Mouse (Mus musculus) bone marrow macrophage, adult 2 months (primary cell): ENCODE data around the gene Sft2d1. TPM values are rescaled to one million over a fixed set of nuclear protein-coding genes. Genes with fewer than 3 reads are reported as not detected.
A peak's percentile ranks its signal among the peaks of the same experiment; 100 is the strongest.

ENCODE experiments used
- H3K27ac ChIP-seq: 2 replicates; pipeline ENCODE4 v1.5.1; 2012; ENCODE audit warnings: low read depth, low read length; ENCODE audit not compliant: insufficient read depth
- H3K4me1 ChIP-seq: 2 replicates; pipeline ENCODE4 v1.6.1; 2012; ENCODE audit warnings: low read length; ENCODE audit not compliant: control insufficient read depth, insufficient read depth
- H3K4me3 ChIP-seq: 2 replicates; pipeline ENCODE4 v1.5.1; 2012; ENCODE audit warnings: mild to moderate bottlenecking, low read length, moderate library complexity; ENCODE audit not compliant: insufficient read depth
- CTCF ChIP-seq: IDR thresholded peaks from 2 replicates; pipeline ENCODE4 v1.5.1; 2012; ENCODE audit warnings: low read depth, mild to moderate bottlenecking, low read length, moderate library complexity
- POLR2A ChIP-seq: IDR thresholded peaks from 2 replicates; pipeline ENCODE4 v1.6.1; 2012; ENCODE audit warnings: mild to moderate bottlenecking, low read depth, low read length, borderline replicate concordance
- polyA plus RNA-seq: library from polyadenylated mRNA; stranded (reverse); fragments of >200 nt; gene quantifications from 2 replicates; pipeline ENCODE4 v1.2.4, GENCODE M21; 2012; ENCODE audit not compliant: missing spikeins, insufficient read depth, insufficient read length

The Sft2d1 gene
- polyA plus RNA-seq, 1 experiment: 161 TPM

DNA sequence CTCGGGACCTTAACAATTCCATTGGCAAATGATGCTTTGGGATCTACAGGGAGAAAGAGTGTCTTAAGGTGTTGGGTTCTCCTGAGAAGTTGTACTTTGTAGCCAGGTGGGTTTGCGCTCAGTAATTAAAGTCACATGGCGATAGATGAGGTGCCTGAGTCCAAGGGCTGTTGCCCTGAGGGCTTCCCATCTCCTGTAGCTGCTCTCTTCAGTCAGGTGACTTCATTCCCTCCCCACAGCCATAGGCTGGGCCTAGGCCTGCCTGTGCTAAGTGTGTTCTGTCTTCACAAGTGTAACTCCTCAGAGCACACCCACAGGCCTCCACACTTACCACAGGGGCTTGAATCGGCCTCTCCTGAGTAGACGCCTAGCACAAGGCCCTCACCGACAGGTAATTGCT, 46.6 kb downstream of the Sft2d1 start:
- no peak overlapping the region for H3K27ac ChIP-seq
- TF ChIP-seq POLR2A (no peak), CTCF (no peak)

DNA sequence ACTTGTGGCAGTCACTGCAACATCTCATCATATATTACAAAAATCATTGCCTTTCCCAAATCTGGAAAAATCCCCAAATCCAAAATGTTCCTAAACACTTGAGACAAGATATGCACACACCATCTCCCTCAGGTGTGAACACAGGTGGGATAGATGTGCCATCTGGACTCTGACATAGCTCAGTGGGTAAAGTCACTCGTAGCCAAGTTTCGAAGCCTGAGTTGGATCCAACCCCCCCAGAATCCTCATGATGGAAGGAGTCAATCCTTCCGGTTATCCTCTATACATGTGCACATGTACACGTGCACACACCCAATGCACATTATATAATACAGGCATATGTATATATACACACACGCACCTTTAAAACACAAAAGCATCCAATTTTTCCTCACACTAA, 50.0 kb downstream of the Sft2d1 start:
- Histone ChIP-seq H3K4me1 (peaks cover 2% of the 10 kb centered on the region; the same call in 1 of the 2 replicates), H3K4me3 (no peak overlapping the region), H3K27ac (no peak overlapping the region)
- TF ChIP-seq POLR2A (no peak), CTCF (no peak)

More for the DNA sequence above, 46.6 kb downstream of the Sft2d1 start:
- Histone ChIP-seq H3K4me1 (peaks cover 2% of the 10 kb centered on the region; the same call in 1 of the 2 replicates), H3K4me3 (no peak overlapping the region)

DNA sequence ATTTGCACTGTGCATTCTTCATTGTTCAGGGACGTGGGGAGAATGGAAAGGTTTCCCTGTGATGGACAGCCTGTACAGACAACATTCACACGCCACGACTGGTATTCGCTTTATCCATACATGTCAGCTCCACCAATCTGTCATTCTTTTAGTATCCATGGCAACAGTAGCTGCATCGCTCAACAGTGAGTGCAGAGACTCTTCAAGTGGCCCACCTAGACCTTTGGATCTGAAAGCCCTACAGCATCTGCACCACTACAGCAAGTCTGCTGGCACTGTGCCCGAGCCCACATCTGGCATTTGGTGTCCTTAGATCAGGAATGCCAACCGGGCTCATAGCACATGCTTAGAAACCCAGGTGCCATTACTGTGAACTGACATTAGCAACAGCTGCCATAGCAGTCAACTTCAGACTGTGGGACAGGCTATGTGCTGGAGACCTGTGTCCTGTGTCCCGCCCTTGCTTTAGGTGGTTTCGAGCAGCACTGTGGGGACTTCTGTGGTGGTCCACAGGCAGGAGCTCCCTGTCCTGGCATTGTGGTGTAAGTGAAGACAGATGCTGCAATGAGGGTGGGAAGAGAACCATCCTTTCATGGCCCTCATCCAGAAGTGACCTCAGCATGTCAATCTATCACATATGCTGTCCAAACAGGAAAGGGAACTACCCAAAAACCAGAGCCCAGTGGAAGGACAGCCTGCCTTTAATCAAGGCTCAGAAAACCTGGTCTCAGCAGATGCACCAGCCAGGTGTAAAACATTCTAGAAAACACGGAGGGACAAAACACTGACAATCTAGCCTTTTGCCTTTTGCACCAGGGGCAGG, 50.6 kb downstream of the Sft2d1 start:
- Histone ChIP-seq H3K4me1 (peaks cover 2% of the 10 kb centered on the region; the same call in 1 of the 2 replicates), H3K4me3 (no peak overlapping the region), H3K27ac (no peak overlapping the region)
- TF ChIP-seq POLR2A (no peak), CTCF (no peak)

DNA sequence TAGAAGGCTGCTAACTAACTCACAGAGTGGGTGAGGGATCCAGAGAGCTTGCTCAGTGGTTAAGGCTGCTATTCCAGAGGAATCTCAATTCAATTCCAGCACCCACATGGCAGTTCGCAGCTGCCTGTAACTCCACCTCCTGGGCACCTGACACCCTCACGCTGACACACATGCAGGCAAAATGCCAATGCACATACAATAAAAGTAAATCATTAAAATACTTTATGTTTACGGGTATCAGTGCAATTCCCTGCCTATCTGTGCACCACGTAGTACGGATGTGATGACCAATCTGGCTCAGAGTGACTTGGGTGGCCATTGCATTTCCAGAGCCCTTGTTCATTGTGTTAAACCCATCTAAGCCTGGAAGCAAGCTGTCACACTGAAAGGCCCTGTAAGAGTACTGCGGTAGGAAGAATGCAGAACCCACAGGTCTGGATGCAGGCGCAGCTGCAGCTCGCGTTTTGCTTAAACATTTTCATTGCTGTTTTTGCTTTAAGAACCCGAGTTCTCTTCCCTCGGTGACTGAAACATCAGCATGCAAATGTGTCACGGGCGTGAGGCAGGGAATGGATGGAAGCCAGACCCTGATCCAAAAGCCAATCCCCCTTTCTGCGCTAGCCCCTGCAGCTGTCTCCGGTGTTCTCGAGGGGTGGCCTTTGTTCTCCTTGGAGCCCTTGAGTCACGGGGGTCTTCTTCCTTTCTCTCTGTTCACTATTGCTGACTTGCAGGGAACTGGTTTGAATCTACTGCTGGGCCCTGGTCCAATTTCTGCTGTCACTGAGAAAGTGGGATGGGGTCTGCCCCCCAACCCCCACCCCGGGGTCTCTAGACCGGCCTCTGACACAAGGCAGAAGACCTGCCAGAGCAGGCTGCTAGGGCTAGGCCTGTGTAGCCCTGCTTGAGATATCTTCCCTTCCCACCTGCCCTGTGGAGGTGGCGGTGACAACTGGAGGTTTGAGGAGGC, 56.9 kb downstream of the Sft2d1 start:
- H3K4me1 ChIP-seq: peaks cover 7% of the 10 kb centered on the region
- no peak for TF ChIP-seq POLR2A
- TF ChIP-seq CTCF: no peak
- no peak overlapping the region for H3K4me3 ChIP-seq
- no peak overlapping the region for H3K27ac ChIP-seq

DNA sequence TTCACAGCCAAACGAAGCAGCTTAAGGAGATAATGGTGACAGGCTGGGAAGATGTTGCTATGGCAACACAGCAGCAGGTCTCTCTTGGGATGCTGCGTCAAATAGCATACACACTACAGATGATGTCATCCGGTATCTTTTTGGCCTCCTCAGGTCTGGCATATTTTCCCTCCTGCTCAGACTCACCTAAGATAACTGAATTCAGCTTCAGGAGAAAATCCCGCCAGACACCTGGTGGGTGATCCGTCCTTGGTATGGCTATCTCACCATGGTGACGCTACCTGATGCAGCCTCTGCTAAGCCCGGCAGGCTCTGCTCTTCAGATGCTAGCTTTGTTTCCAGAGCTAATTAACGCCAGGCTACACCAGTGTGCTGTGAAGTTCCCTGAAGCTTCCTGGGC, 57.7 kb downstream of the Sft2d1 start:
- H3K27ac ChIP-seq: no peak overlapping the region
- peaks cover 7% of the 10 kb centered on the region for H3K4me1 ChIP-seq
- TF ChIP-seq POLR2A: no peak
- no peak overlapping the region for H3K4me3 ChIP-seq

DNA sequence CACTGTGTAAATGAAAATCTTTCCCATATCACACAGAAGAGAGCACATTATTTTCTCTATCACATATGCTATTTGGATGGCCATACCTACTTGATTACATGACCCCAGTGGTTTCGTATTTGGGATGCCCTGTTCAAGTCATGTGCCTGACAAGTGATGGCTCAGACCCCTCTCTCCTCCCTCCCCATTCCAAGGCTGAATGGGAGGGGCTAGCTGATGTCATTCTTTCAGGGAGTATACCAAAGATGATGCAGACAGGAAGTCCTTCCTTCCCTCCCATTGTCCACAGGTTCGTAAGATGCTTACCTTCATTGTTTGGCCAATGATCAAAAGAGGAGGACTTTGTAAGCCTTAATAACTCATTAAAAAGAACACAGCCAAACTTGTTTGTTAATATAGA, 58.3 kb downstream of the Sft2d1 start:
- Histone ChIP-seq H3K27ac (no peak overlapping the region), H3K4me3 (no peak overlapping the region), H3K4me1 (peaks cover 7% of the 10 kb centered on the region)
- TF ChIP-seq CTCF (no peak), POLR2A (no peak)

DNA sequence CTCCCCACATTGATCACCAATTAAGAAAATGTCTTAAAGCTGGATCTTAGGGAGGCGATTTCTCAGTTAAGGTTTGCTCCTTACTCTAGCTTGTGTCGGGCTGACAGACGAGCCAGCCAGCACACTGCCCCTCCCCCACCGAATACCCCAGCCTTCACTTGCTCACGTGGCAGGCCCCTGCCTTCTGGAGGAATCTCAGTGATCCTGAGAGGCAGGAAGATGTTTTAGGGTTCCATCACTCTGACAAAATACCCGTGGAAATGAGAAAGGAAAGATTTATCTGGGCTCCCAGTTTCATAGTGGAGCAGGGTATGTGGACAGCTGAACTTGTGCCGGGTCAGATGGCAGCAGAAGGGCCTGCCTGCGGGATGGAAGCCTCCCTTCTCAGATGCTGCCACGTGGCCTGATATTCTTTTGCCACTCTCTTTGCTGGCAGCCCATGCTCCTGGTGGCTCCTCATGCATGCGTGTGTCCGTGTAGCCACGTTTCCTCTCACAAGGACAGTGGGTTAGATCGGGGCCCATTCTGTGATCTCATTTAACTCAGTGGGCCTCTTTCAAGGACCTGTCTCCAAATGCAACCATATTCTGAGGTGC, 59.8 kb downstream of the Sft2d1 start:
- Histone ChIP-seq H3K4me1 (peaks cover 7% of the 10 kb centered on the region), H3K4me3 (no peak overlapping the region), H3K27ac (no peak overlapping the region)
- no peak for TF ChIP-seq CTCF
- TF ChIP-seq POLR2A: no peak

DNA sequence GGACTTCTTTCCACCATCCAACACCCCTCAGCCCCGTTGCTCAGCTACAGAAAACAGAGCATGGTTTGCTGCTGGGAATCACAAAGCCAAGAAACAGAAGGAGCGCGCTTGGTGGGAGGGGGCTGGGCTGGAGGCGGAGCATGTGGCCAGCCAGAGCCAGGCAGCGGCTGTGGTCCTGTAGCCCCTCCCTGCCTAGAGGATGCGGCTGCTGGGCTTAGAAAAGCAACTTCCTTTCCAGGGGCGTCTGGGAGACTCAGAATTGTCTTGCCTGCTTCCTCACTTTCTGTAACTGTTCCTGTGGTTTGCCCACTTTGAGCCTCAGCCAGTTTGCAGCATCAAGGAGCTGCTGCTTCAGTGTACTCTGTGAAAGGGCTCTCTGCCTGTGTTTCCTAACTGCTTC, 60.9 kb downstream of the Sft2d1 start:
- H3K4me3 ChIP-seq: peak overlapping the region; percentile 37
- peaks cover 7% of the 10 kb centered on the region for H3K4me1 ChIP-seq
- TF ChIP-seq POLR2A: no peak
- no peak for TF ChIP-seq CTCF
- peak overlapping the region; percentile 15; the same call in 1 of the 2 replicates for H3K27ac ChIP-seq

DNA sequence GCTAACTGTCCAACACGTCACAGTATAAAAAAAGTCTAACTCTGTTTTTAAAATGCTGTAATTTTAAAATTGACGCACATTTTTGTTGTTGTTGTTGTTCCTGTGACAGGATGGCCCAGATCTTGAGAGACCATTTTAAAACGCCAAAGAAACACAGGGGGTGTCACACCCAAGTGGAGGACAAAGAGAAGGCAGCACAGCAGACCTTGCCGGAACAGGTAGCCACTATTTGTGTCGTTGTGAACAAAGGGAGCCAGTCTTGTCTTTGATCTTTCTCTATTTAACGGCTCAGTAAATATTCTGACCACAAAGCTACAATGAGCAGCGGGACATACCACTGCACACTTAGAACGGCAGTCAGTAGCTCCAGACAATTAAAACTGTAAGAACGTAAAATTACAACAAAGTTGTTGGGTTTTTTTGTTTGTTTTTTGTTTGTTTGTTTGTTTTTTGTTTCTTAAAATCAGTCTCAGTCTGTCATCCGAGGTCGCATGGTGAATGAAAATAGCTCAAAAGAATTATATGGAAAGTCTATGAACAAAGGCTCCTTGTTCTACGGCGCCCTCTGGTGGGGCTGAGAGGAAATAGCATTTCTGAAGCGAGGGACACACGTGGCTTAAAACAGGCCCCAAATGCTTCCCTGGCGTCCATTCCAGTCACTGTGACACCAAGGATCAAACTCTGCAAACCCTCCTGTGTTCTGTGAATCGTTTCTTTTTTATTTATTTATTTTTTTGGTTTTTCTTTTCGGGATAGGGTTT, 61.6 kb downstream of the Sft2d1 start:
- Histone ChIP-seq H3K4me3 (peak overlapping the region; percentile 33), H3K27ac (peak overlapping the region; percentile 15; the same call in 1 of the 2 replicates), H3K4me1 (peaks cover 11% of the 10 kb centered on the region)
- TF ChIP-seq CTCF: peak; percentile 72
- TF ChIP-seq POLR2A: no peak

Other genes starting within 250 kb of the Sft2d1 start
- gene Gm49673, start 163.3 kb upstream of the Sft2d1 start, polyA plus RNA-seq: 0.45 TPM in 1 of 2 replicates, not detected in the other
- 19.5 and 23.3 TPM in 2 replicates for gene Rnaset2a, start 163.0 kb upstream of the Sft2d1 start, polyA plus RNA-seq
- gene Fgfr1op, start 145.6 kb upstream of the Sft2d1 start, polyA plus RNA-seq: 16.4 and 17.4 TPM in 2 replicates
- gene Ccr6, start 75.1 kb upstream of the Sft2d1 start, polyA plus RNA-seq: not detected in 2 replicates
- 103 and 118 TPM in 2 replicates for gene Mpc1, start 28.2 kb upstream of the Sft2d1 start, polyA plus RNA-seq
- 0.24 and 0.67 TPM in 2 replicates for gene Prr18, start 26.4 kb downstream of the Sft2d1 start, polyA plus RNA-seq
- not detected in 2 replicates for gene T2, start 44.9 kb downstream of the Sft2d1 start, polyA plus RNA-seq
- not detected in 2 replicates for gene T, start 123.3 kb downstream of the Sft2d1 start, polyA plus RNA-seq
- gene Pde10a, start 214.3 kb downstream of the Sft2d1 start, polyA plus RNA-seq: not detected in 2 replicates